Mouse (Mus musculus): ENCODE data around the gene Igfbp4.

- TF ChIP-seq MYB (IDR thresholded peaks at IDR 0.05; ENCODE audit: low read depth, low read length) = no peak
- no peak for TF ChIP-seq CHD1 (IDR thresholded peaks at IDR 0.05; ENCODE audit: low read depth, low read length)
- TF ChIP-seq MAFK (IDR thresholded peaks at IDR 0.05; ENCODE audit: borderline replicate concordance, low read depth, low read length) = no peak
- no peak for TF ChIP-seq MAX (IDR thresholded peaks at IDR 0.05; ENCODE audit: low read length)
- TF ChIP-seq TCF12 (IDR thresholded peaks at IDR 0.05; ENCODE audit: low read depth, low read length) = no peak
Measured at GRCm38 (mm10) chr11:99044306-99044705, 3.3 kb downstream of the Igfbp4 start.
